Mouse (Mus musculus) liver, adult 2 months (tissue): ENCODE measurements around the gene Tcl1b3.

ENCODE experiments used
- CTCF ChIP-seq: fragments of 200-500 bp; IDR thresholded peaks from 2 replicates; pipeline ENCODE4 v1.5.1; 2011; ENCODE audit warnings: low read depth, low read length, control low read depth
- POLR2A ChIP-seq: fragments of 200-500 bp; IDR thresholded peaks from 2 replicates; pipeline ENCODE4 v1.6.1; 2011; ENCODE audit warnings: low read length, control low read depth; ENCODE audit not compliant: insufficient read depth; ENCODE audit errors: extremely low read depth

DNA sequence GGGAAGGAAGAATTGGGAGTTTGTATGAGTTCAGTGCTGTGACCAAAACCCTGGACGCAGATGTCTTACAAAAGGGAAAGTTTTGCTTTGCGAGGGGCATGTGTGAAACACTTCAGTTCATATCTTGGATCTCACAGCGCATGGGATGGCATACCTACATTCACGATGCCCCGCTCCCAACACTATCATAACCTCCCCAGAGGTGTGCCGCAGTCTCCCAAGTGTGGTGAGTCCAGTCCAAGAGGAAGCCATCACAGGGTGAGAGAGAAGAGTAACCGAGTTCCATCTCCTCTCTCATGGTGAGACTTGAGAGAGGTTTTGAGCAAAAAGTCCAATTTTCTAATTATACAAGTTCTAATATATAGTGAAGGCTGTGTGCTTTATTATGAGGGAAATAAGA is 18.4 kb downstream of the Tcl1b3 start:
- TF ChIP-seq CTCF (no peak), POLR2A (no peak)
